Mouse (Mus musculus) limb, embryonic 11.5 days (tissue): ENCODE measurements around the gene Klf12. TPM values are rescaled to one million over a fixed set of nuclear protein-coding genes. Genes with fewer than 3 reads are reported as not detected.

Experiments
- ATAC-seq: fragments of 200-750 bp; cut with Nextera tagmentation; 2 replicates; pipeline ENCODE4 v1.8.0; 2017; ENCODE audit warnings: low read depth; ENCODE audit not compliant: insufficient number of reproducible peaks, low FRiP score, low TSS enrichment
- DNase-seq: peaks from one replicate; pipeline ENCODE4 v3.0.0-alpha.2; 2015; ENCODE audit warnings: low spot score
- H3K27ac ChIP-seq: fragments of 300-500 bp; sonication (generic); replicated peaks from 2 replicates; pipeline ENCODE4 v1.5.1; 2014; ENCODE audit warnings: low read depth, mild to moderate bottlenecking, low read length
- H3K27me3 ChIP-seq: fragments of 300-500 bp; sonication (generic); 2 replicates; pipeline ENCODE4 v1.6.1; 2014; ENCODE audit warnings: mild to moderate bottlenecking, low read length, mixed read lengths; ENCODE audit not compliant: control insufficient read depth, insufficient read depth
- H3K36me3 ChIP-seq: fragments of 300-500 bp; sonication (generic); 2 replicates; pipeline ENCODE4 v1.6.1; 2014; ENCODE audit warnings: mild to moderate bottlenecking, low read length, moderate library complexity, mixed read lengths; ENCODE audit not compliant: control insufficient read depth, insufficient read depth
- H3K4me1 ChIP-seq: fragments of 300-500 bp; sonication (generic); 2 replicates; pipeline ENCODE4 v1.6.1; 2014; ENCODE audit warnings: low read length, mixed read lengths; ENCODE audit not compliant: control insufficient read depth, insufficient read depth
- H3K4me2 ChIP-seq: fragments of 300-500 bp; sonication (generic); 2 replicates; pipeline ENCODE4 v1.6.1; 2014; ENCODE audit warnings: low read depth, mild to moderate bottlenecking, moderate library complexity; ENCODE audit not compliant: severe bottlenecking
- H3K4me3 ChIP-seq: fragments of 300-500 bp; sonication (generic); 2 replicates; pipeline ENCODE4 v1.5.1; 2014; ENCODE audit warnings: low read depth, low read length
- H3K9ac ChIP-seq: fragments of 300-500 bp; sonication (generic); 2 replicates; pipeline ENCODE4 v1.6.1; 2014; ENCODE audit warnings: mild to moderate bottlenecking, low read length
- H3K9me3 ChIP-seq: fragments of 300-500 bp; sonication (generic); 2 replicates; pipeline ENCODE4 v1.6.1; 2016; ENCODE audit warnings: low read length; ENCODE audit not compliant: control insufficient read depth
- WGBS: fragments of 180-500 bp; shearing (Covaris S2); extraction: QIAGEN DNeasy Blood & Tissue Kit; methylation state at CpG from one replicate; pipeline ENCODE4 v1.1.7; 2014; 5-methylcytosine and 5-hydroxymethylcytosine counted together
- polyA plus RNA-seq: library from polyadenylated mRNA; unstranded; fragments of >200 nt; fragmentation: Nextera tagmentation; extraction: Ambion mirVana; gene quantifications from 2 replicates; pipeline ENCODE4 v1.2.1, GENCODE M21; 2014

Gene Klf12
- polyA plus RNA-seq, 1 experiment from 2014 or later, result 33.3 TPM

DNA sequence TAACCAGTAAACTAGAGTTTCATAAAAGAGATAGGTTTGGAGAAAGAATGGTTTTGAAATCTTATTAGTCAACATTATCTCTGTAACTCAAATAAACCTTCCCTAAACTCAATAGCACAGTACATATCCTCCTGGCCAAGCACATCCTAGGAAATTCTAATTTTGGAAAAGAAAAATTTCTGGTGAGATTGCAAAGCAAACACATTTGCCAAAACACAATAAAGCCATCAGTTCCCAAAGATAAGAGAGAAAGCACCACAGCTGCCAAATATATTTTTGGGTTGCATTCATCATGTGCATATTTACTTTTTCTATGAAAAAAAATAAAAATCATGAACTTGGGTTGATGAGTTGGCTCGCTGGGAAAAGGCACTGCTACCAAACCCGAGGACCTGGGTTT, 10.3 kb downstream of the Klf12 start:
- 0 out of 2 replicates have a peak, but pooled peaks cover 2% of the 10 kb centered on the region for H3K4me1 ChIP-seq
- no peaks in the 10 kb centered on the region for H3K9me3 ChIP-seq
- no peak for DNase-seq
- no peak overlapping the region for H3K4me3 ChIP-seq
- 91% methylated on average over 2 of the region's 2 CpGs for WGBS
- H3K27ac ChIP-seq, result no peak overlapping the region
- no peak for ATAC-seq
- H3K27me3 ChIP-seq, result no peaks in the 10 kb centered on the region
- no peaks in the 10 kb centered on the region for H3K36me3 ChIP-seq
- no peak overlapping the region for H3K4me2 ChIP-seq
- H3K9ac ChIP-seq, result no peak overlapping the region

DNA sequence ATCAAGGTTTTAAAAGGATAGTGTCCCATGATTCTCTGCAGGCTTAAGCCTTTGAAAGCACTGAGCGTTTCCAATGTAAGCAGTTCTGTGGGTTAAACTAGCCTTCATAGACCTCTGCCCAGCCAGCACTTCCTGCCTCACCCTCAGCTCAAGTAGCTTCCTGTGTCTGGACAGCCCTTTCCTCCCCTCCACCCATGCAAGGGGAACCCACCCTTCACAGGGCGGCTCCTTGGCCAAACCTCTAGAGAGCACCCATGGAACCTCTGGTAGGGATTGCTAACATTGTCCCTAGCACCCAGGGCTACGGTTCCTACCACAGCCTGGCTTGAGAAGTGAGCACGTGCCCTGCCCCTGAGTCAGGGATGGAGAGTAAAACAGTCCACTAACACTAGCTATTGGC, 23.9 kb downstream of the Klf12 start:
- Histone ChIP-seq H3K9me3 (no peaks in the 10 kb centered on the region), H3K4me1 (no peaks in the 10 kb centered on the region; the same call in 1 of the 2 replicates), H3K27me3 (no peaks in the 10 kb centered on the region), H3K27ac (no peak overlapping the region), H3K9ac (no peak overlapping the region), H3K4me2 (no peak overlapping the region), H3K36me3 (no peaks in the 10 kb centered on the region), H3K4me3 (no peak overlapping the region)
- WGBS, result 70% methylated on average over 4 of the region's 4 CpGs
- DNase-seq, result no peak
- ATAC-seq, result no peak

DNA sequence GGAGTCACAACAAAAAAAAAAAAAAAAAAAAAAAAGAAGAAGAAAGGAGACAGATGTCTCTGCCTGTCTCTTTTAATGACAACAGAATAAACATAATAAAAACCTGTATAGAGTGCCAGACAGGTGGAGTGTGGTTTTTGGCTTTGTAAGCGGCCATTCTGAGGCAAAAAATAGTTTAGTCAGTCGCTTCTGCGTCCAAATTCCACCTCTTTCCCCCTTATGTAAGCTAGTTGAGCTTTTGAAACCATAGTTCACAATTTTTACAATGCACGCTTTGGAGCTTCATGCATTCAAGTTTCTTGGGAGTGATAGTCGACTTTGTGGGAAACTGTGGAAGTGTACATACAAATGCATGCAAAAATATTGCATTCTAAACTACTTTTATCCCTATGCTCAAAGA, 41.4 kb downstream of the Klf12 start:
- H3K27ac ChIP-seq, result no peak overlapping the region
- H3K36me3 ChIP-seq, result no peaks in the 10 kb centered on the region
- WGBS, result 87% methylated on average over 5 of the region's 5 CpGs
- no peaks in the 10 kb centered on the region for H3K27me3 ChIP-seq
- H3K4me2 ChIP-seq, result no peak overlapping the region
- H3K9ac ChIP-seq, result no peak overlapping the region
- no peak for ATAC-seq
- no peaks in the 10 kb centered on the region for H3K9me3 ChIP-seq
- no peaks in the 10 kb centered on the region for H3K4me1 ChIP-seq
- no peak overlapping the region for H3K4me3 ChIP-seq
- DNase-seq, result no peak

DNA sequence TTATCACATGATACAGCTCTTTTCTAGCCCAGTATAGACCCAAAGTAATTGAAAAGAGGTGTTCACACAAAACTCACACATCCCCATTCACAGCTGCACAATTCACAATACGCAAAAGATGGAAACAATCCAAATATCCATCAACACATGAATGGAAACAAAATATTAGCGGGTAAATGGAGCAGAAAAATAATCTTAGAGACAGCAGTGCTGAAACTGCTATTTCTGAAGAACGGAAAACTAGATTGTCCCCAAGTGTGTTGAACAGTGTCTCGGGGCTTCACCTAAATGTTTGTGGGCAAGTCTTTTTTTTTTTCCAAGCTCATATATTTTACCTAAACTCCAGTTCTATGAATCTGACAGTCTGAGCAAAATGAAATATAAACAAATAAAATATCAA, 44.6 kb downstream of the Klf12 start:
- no peaks in the 10 kb centered on the region for H3K36me3 ChIP-seq
- DNase-seq (no peak), ATAC-seq (no peak)
- no peak overlapping the region for H3K4me3 ChIP-seq
- no peaks in the 10 kb centered on the region for H3K4me1 ChIP-seq
- H3K9ac ChIP-seq, result no peak overlapping the region
- H3K4me2 ChIP-seq, result no peak overlapping the region
- no peak overlapping the region for H3K27ac ChIP-seq
- no peaks in the 10 kb centered on the region for H3K27me3 ChIP-seq
- WGBS, result 93% methylated on average over 4 of the region's 4 CpGs
- no peaks in the 10 kb centered on the region for H3K9me3 ChIP-seq

DNA sequence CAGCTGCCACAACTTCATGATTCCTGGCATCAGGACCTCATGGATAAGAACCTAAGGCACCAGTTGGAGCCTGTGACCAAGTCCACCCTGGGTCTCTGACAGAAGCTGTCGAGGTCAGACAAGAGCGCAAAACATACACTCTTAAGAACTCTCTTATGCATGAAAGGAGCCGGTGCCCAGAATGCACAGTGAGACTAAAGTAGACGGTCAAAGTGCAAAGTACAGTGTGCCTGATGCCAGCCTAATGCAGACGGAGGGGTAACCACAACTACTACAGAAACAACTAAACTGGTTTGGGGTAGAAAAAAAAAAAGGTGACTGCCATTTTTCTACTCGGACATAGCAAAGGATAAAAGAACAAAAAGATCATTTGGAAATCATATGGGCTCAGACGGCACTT, 47.7 kb downstream of the Klf12 start:
- H3K9me3 ChIP-seq, result no peaks in the 10 kb centered on the region
- ATAC-seq, result no peak
- H3K27ac ChIP-seq, result no peak overlapping the region
- no peak overlapping the region for H3K9ac ChIP-seq
- no peak overlapping the region for H3K4me2 ChIP-seq
- H3K4me1 ChIP-seq, result no peaks in the 10 kb centered on the region
- H3K4me3 ChIP-seq, result no peak overlapping the region
- no peak for DNase-seq
- no peaks in the 10 kb centered on the region for H3K36me3 ChIP-seq
- 94% methylated on average over 7 of the region's 7 CpGs for WGBS
- H3K27me3 ChIP-seq, result no peaks in the 10 kb centered on the region

DNA sequence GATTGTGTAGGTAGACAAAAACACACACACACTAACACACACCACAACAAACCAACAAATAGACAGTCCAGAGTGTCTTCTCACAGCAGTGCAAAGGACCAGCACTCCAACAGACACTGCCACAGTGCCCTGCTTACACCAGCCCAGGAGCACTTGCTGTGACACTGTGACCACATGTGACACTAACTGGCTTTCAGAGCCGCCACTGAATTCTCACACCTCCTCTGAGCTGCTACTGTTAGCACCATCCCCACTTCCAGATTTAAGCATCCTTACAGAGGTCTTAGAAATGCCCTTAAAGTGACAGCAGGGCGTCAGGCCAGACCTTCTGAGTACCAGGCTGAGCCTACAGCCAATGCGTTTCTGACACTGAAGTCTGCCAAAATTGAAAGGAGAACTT, 48.7 kb downstream of the Klf12 start:
- Histone ChIP-seq H3K9me3 (no peaks in the 10 kb centered on the region), H3K27ac (no peak overlapping the region), H3K36me3 (no peaks in the 10 kb centered on the region), H3K4me2 (no peak overlapping the region), H3K4me3 (no peak overlapping the region), H3K4me1 (no peaks in the 10 kb centered on the region), H3K27me3 (no peaks in the 10 kb centered on the region), H3K9ac (no peak overlapping the region)
- DNase-seq (no peak), ATAC-seq (no peak)
- 27% methylated on average over 3 of the region's 3 CpGs for WGBS

DNA sequence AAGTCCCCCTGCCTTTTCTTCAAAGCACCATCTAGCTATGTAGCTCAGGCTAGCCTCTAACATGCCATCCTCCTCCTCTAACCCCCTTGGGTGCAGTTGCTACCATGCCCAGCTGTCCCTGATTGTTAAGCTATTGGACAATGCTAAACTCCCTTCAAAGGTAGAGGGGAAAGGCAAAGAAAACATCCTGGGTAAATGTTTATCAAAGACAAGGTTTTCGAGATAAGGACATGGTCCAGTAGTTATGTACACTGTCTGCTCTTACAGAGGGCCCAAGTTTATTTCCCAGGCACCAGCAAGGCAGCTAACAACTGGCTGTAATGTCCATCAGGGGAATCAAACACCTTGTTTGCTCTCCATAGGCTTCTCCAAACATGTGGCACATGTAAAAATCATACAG, 53.1 kb downstream of the Klf12 start:
- no peaks in the 10 kb centered on the region for H3K9me3 ChIP-seq
- no peak for DNase-seq
- no peaks in the 10 kb centered on the region for H3K27me3 ChIP-seq
- H3K9ac ChIP-seq, result no peak overlapping the region
- H3K27ac ChIP-seq, result no peak overlapping the region
- no peaks in the 10 kb centered on the region for H3K4me1 ChIP-seq
- H3K36me3 ChIP-seq, result no peaks in the 10 kb centered on the region
- no peak overlapping the region for H3K4me3 ChIP-seq
- no peak for ATAC-seq
- no peak overlapping the region for H3K4me2 ChIP-seq
- 80% methylated on average over 1 of the region's 1 CpGs for WGBS

DNA sequence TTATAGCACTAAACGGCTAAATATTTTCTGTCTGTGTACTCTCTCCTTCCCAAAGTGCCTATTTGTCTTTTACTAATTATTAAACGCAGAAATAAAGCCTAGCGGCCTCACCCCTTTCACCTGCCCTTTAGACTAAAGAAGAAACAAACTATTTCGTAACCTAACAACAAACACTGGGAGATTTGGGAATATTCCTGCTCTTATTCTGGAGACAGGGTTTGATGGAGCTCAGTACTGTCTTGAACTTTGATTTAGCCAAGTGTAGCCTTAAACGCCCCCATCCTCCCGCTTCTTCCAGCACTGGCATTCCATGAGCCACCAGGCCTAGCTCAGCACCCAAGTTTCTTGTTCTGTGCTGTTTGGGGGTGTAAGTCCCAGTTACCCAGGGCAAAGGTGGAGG, 56.4 kb downstream of the Klf12 start:
- no peak for DNase-seq
- 0 out of 2 replicates have a peak, but pooled peaks cover 3% of the 10 kb centered on the region for H3K4me1 ChIP-seq
- WGBS, result 94% methylated on average over 6 of the region's 6 CpGs
- H3K4me3 ChIP-seq, result no peak overlapping the region
- no peaks in the 10 kb centered on the region for H3K27me3 ChIP-seq
- H3K9me3 ChIP-seq, result no peaks in the 10 kb centered on the region
- no peak overlapping the region for H3K27ac ChIP-seq
- no peaks in the 10 kb centered on the region for H3K36me3 ChIP-seq
- no peak overlapping the region for H3K9ac ChIP-seq
- no peak for ATAC-seq
- H3K4me2 ChIP-seq, result no peak overlapping the region

DNA sequence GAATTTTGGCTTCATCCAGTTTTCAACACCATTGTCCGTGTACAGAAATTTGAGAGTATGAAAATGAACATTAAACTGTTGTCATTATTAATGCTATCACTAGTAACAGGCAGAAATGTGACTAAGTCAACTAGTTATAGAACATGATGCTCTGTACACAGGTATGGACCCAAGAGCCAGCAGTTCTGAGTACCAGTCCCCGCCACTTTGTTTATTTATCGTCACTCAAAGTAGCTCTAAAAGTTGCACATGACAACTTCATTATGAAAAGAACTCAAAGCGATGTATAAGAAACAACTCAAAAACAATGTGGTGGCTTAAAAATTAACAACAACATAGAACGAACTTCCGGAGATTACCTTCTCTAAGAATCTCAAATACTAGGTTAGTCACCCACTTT, 56.8 kb downstream of the Klf12 start:
- Histone ChIP-seq H3K4me1 (0 out of 2 replicates have a peak, but pooled peaks cover 3% of the 10 kb centered on the region), H3K36me3 (no peaks in the 10 kb centered on the region), H3K4me2 (no peak overlapping the region), H3K9ac (no peak overlapping the region), H3K9me3 (no peaks in the 10 kb centered on the region), H3K27ac (no peak overlapping the region), H3K4me3 (no peak overlapping the region), H3K27me3 (no peaks in the 10 kb centered on the region)
- no peak for ATAC-seq
- DNase-seq, result no peak
- WGBS, result 94% methylated on average over 6 of the region's 6 CpGs
